Mouse (Mus musculus): ENCODE results near the gene Gm13277. TPM values are rescaled to one million over a fixed set of nuclear protein-coding genes. Genes with fewer than 3 reads are reported as not detected.

The Gm13277 gene
- not detected for polyA plus RNA-seq (2014; fragmentation: Illumina TruSeq; extraction: RNeasy Lipid Tissue Mini Kit (QIAGEN cat#74804); ENCODE audit: low read depth, low replicate concordance)

DNA sequence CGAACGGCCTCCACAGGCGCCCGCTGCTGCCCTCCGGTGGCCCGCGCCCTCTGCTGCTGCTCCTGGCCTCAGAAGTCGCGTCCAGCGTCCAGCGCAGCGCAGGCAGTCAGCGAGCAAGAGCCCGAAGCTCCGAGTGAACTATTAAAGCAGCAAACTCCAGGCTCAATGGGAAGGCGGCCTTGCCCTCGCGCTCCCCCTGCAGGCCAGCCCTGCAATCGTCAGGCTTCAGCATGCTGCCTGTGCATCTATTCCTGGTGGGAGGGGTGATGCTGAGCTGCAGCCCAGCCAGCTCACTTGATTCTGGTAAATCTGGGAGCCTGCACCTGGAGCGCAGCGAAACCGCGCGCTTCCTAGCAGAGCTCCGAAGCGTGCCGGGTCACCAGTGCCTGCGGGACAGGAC lies at the start of gene Gm13277:
Gene Gm13277 (plus strand): TSS at position 231 of the 400 bp plus-strand sequence.

GRCm38 (mm10) chr4:88754818-88755340 lies 33.6 kb upstream of the Gm13277 start, which contains the start of gene Gm13271:
Gene Gm13271 (plus strand): TSS chr4:88754868.

GRCm38 (mm10) chr4:88759610-88760268 lies 28.7 kb upstream of the Gm13277 start, which contains the start of gene Gm13283:
Gene Gm13283 (plus strand): TSS chr4:88760119.

GRCm38 (mm10) chr4:88773534-88773933 lies 14.9 kb upstream of the Gm13277 start, which contains the start of gene Gm13290:
Gene Gm13290 (plus strand): TSS chr4:88773834.

GRCm38 (mm10) chr4:88776622-88777021 lies 11.8 kb upstream of the Gm13277 start, which contains the start of gene Gm13289:
Gene Gm13289 (plus strand): TSS chr4:88776922.

GRCm38 (mm10) chr4:88779550-88779949 lies 8.9 kb upstream of the Gm13277 start, which contains the start of gene Gm13272:
Gene Gm13272 (plus strand): TSS chr4:88779850.

GRCm38 (mm10) chr4:88781831-88782230 lies 6.6 kb upstream of the Gm13277 start, which contains the start of gene Ifnz:
Gene Ifnz (plus strand): TSS chr4:88782131.

GRCm38 (mm10) chr4:88785409-88785808 lies 3.0 kb upstream of the Gm13277 start, which contains the start of gene Gm13276:
Gene Gm13276 (plus strand): TSS chr4:88785709.

GRCm38 (mm10) chr4:88791250-88791649 lies 2.8 kb downstream of the Gm13277 start, which contains the start of gene Gm13278:
Gene Gm13278 (plus strand): TSS chr4:88791550.

GRCm38 (mm10) chr4:88793936-88794675 lies 5.7 kb downstream of the Gm13277 start, which contains the start of gene Gm13275:
Gene Gm13275 (plus strand): TSS chr4:88794487.

DNA sequence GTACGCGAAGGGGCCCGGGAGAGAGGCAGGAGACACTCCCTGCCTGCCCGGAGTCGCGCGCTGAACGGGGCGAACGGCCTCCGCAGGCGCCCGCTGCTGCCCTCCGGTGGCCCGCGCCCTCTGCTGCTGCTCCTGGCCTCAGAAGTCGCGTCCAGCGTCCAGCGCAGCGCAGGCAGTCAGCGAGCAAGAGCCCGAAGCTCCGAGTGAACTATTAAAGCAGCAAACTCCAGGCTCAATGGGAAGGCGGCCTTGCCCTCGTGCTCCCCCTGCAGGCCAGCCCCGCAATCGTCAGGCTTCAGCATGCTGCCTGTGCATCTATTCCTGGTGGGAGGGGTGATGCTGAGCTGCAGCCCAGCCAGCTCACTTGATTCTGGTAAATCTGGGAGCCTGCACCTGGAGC lies 8.7 kb downstream of the Gm13277 start, which contains the start of gene Gm13279:
Gene Gm13279 (plus strand): TSS at position 301 of the 400 bp plus-strand sequence.

DNA sequence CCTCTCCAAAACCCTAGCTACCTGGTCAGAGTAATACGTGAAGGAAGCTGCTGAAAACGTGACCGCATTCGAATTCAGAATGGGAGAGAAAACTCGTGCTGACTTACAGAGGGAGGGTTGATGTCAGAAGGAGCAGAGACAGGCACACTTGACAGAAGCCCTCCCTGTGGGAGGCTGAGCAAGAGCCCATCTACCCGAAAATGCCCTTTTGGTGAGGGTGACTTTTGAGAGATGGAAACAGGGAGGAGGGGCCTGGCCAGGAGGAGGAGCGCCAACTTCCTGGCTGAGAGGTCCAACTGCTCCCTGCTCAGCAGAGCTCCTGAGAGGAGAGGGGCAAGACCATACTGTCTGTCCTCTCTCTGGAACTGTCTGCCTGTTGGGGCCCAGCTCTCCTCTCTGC lies 10.9 kb downstream of the Gm13277 start, which contains the start of gene Gm13285:
Gene Gm13285 (plus strand): TSS at position 301 of the 400 bp plus-strand sequence.

DNA sequence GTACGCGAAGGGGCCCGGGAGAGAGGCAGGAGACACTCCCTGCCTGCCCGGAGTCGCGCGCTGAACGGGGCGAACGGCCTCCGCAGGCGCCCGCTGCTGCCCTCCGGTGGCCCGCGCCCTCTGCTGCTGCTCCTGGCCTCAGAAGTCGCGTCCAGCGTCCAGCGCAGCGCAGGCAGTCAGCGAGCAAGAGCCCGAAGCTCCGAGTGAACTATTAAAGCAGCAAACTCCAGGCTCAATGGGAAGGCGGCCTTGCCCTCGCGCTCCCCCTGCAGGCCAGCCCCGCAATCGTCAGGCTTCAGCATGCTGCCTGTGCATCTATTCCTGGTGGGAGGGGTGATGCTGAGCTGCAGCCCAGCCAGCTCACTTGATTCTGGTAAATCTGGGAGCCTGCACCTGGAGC lies 14.5 kb downstream of the Gm13277 start, which contains the start of gene Gm13287:
Gene Gm13287 (plus strand): TSS at position 301 of the 400 bp plus-strand sequence.

GRCm38 (mm10) chr4:88805231-88805630 lies 16.8 kb downstream of the Gm13277 start, which contains the start of gene Gm13288:
Gene Gm13288 (plus strand): TSS chr4:88805531.

GRCm38 (mm10) chr4:88815928-88816327 lies 27.5 kb downstream of the Gm13277 start, which contains the start of gene Ifna7:
Gene Ifna7 (plus strand): TSS chr4:88816228.

DNA sequence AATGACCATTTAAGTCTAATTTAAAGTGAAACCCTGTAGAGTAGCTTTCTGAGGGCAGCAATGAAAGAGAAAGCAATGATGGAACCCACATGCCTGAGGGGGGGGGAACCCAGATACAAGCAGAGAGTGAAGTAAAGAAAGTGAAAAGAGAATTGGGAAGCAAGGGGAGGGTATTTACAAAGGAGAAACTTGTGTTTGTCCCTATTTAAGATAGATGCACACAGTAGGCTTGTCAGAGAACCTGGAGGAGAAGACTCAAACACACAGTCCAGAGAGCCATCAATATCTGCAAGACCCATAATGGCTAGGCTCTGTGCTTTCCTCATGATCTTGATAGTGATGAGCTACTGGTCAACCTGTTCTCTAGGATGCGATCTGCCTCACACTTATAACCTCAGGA lies 31.2 kb downstream of the Gm13277 start, which contains the start of gene Ifna11:
Gene Ifna11 (plus strand): TSS at position 301 of the 400 bp plus-strand sequence.

GRCm38 (mm10) chr4:88827116-88827515 lies 38.7 kb downstream of the Gm13277 start, which contains the start of gene Ifna6:
Gene Ifna6 (plus strand): TSS chr4:88827416.

GRCm38 (mm10) chr4:88835225-88835624 lies 46.8 kb downstream of the Gm13277 start, which contains the start of gene Ifna5:
Gene Ifna5 (plus strand): TSS chr4:88835525.

